Mouse (Mus musculus) stomach, postnatal 0 days (tissue): ENCODE data around the gene Lsm5. TPM values are rescaled to one million over a fixed set of nuclear protein-coding genes. Genes with fewer than 3 reads are reported as not detected.
A peak's percentile ranks its signal among the peaks of the same experiment; 100 is the strongest.

Experiments used
- ATAC-seq: fragments of 200-750 bp; cut with Nextera tagmentation; 2 replicates; pipeline ENCODE4 v1.8.0; 2017; ENCODE audit not compliant: low FRiP score, low TSS enrichment
- DNase-seq: peaks from one replicate; pipeline ENCODE4 v3.0.0-alpha.2; 2016; ENCODE audit warnings: low spot score
- H3K27ac ChIP-seq: fragments of 300-500 bp; sonication (generic); replicated peaks from 2 replicates; pipeline ENCODE4 v1.5.1; 2014; ENCODE audit warnings: mild to moderate bottlenecking, control low read depth
- H3K27me3 ChIP-seq: fragments of 300-500 bp; sonication (generic); 2 replicates; pipeline ENCODE4 v1.6.1; 2014; ENCODE audit warnings: low read length; ENCODE audit not compliant: control insufficient read depth, insufficient read depth
- H3K36me3 ChIP-seq: fragments of 300-500 bp; sonication (generic); 2 replicates; pipeline ENCODE4 v1.6.1; 2014; ENCODE audit warnings: low read length, mixed read lengths; ENCODE audit not compliant: control insufficient read depth, insufficient read depth
- H3K4me1 ChIP-seq: fragments of 300-500 bp; sonication (generic); replicated peaks from 2 replicates; pipeline ENCODE4 v1.6.1; 2014; ENCODE audit warnings: antibody characterized with exemption; ENCODE audit not compliant: control insufficient read depth, insufficient read depth
- H3K4me2 ChIP-seq: fragments of 300-500 bp; sonication (generic); replicated peaks from 2 replicates; pipeline ENCODE4 v1.6.1; 2014; ENCODE audit warnings: low read depth, mild to moderate bottlenecking, control low read depth, moderate library complexity
- H3K4me3 ChIP-seq: fragments of 300-500 bp; sonication (generic); 2 replicates; pipeline ENCODE4 v1.5.1; 2014; ENCODE audit warnings: low read depth, low read length, control low read depth
- H3K9ac ChIP-seq: fragments of 300-500 bp; sonication (generic); 2 replicates; pipeline ENCODE4 v1.6.1; 2014; ENCODE audit warnings: mild to moderate bottlenecking, low read length, control low read depth, mixed read lengths
- H3K9me3 ChIP-seq: fragments of 300-500 bp; sonication (generic); 2 replicates; pipeline ENCODE4 v1.6.1; 2016; ENCODE audit warnings: low read length; ENCODE audit not compliant: control insufficient read depth
- CTCF ChIP-seq: IDR thresholded peaks from 2 replicates; pipeline ENCODE4 v1.5.1; 2016; ENCODE audit warnings: antibody characterized with exemption, low read depth, mild to moderate bottlenecking, moderate library complexity
- EP300 ChIP-seq: optimal IDR thresholded peaks from 2 replicates; pipeline ENCODE3; 2016; ENCODE audit warnings: antibody characterized with exemption
- WGBS: fragments of 180-500 bp; shearing (Covaris S2); extraction: QIAGEN DNeasy Blood & Tissue Kit; methylation state at CpG from one replicate; pipeline ENCODE4 v1.1.7; 2014; 5-methylcytosine and 5-hydroxymethylcytosine counted together
- polyA plus RNA-seq: library from polyadenylated mRNA; unstranded; fragments of >200 nt; fragmentation: Nextera tagmentation; extraction: Ambion mirVana; gene quantifications from 2 replicates; pipeline ENCODE4 v1.2.1, GENCODE M21; 2015

The Lsm5 gene
- polyA plus RNA-seq, 1 experiment from 2014 or later = 116 TPM

DNA sequence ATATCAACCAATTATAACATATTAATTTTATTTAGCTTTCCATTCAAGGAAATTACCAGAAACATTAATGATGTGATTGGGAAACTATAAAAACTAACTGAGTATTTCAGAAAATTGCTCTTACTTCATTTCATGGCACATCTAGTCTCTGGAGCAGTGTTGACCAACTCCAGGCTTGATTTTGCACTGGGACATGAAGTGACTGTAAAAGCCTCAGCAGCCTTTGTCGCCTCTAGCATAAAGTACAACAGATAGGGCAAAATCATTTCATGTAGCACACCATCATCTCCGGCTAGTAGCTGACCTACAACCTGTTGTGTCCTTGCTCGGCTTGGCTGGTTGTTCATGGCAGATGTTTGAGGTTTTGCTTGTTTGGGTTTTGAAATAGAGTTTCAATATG, 40.1 kb downstream of the Lsm5 start:
- no peaks in the 10 kb centered on the region for H3K9me3 ChIP-seq
- TF ChIP-seq EP300 (no peak), CTCF (no peak)
- H3K36me3 ChIP-seq = no peaks in the 10 kb centered on the region
- no peak for DNase-seq
- H3K4me1 ChIP-seq = no peaks in the 10 kb centered on the region
- H3K4me2 ChIP-seq = no peak overlapping the region
- ATAC-seq = no peak
- H3K4me3 ChIP-seq = no peak overlapping the region
- H3K9ac ChIP-seq = no peak overlapping the region
- no peak overlapping the region for H3K27ac ChIP-seq
- WGBS = 78% methylated on average over 3 of the region's 3 CpGs
- H3K27me3 ChIP-seq = no peaks in the 10 kb centered on the region

DNA sequence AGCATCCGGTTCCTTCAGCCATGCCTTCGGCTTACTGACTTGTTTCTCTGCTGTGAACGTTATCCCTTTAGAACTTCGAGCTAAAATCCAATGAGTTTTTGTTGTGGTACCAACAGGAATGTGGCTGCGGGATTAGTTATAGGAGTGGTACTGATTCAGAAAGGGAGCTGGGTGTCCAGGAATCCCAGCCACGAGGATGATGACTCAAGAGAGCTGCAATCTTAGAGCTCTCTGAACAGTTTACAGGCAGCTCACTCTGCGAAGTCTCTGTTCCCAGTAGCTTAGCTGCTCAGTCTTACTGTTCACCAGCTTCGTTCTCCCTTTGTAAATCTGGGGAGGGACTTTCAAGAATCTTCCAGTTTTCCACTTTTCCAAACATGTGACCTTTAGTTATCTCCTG, 49.1 kb downstream of the Lsm5 start:
- Histone ChIP-seq H3K4me1 (no peaks in the 10 kb centered on the region), H3K4me2 (no peak overlapping the region), H3K27me3 (peaks cover 3% of the 10 kb centered on the region; the same call in 1 of the 2 replicates), H3K36me3 (no peaks in the 10 kb centered on the region), H3K9me3 (no peaks in the 10 kb centered on the region), H3K27ac (no peak overlapping the region), H3K4me3 (no peak overlapping the region), H3K9ac (no peak overlapping the region)
- ATAC-seq = no peak
- DNase-seq = no peak
- TF ChIP-seq CTCF = no peak
- no peak for TF ChIP-seq EP300
- WGBS = 76% methylated on average over 8 of the region's 8 CpGs

- Histone ChIP-seq H3K9ac (0 out of 2 replicates have a peak overlapping the region, but pooled peaks have one; percentile 27), H3K4me2 (peak overlapping the region; percentile 67), H3K36me3 (no peaks in the 10 kb centered on the region), H3K9me3 (no peaks in the 10 kb centered on the region), H3K4me3 (peak overlapping the region; percentile 37), H3K27ac (no peak overlapping the region), H3K4me1 (no peaks in the 10 kb centered on the region), H3K27me3 (peaks cover 3% of the 10 kb centered on the region; the same call in 1 of the 2 replicates)
- DNase-seq (peak; percentile 27), ATAC-seq (no peak)
- TF ChIP-seq CTCF (peak; percentile 51; the same call in 1 of the 2 replicates), EP300 (no peak)
- under 1% methylated on average over 35 of the region's 36 CpGs for WGBS
Measured at GRCm38 (mm10) chr6:56652121-56652592, 52.4 kb downstream of the Lsm5 start.

Other genes starting within 250 kb of the Lsm5 start
- gene Pde1c, start 135.6 kb downstream of the Lsm5 start, polyA plus RNA-seq = 1.8 and 2.4 TPM in 2 replicates
- gene Avl9, start 10.2 kb upstream of the Lsm5 start, polyA plus RNA-seq = 7.5 and 8.1 TPM in 2 replicates
- gene Kbtbd2, start 93.1 kb upstream of the Lsm5 start, polyA plus RNA-seq = 9.3 and 10.8 TPM in 2 replicates
- 80.5 and 85.8 TPM in 2 replicates for gene Fkbp9, start 127.3 kb upstream of the Lsm5 start, polyA plus RNA-seq
- 123 and 124 TPM in 2 replicates for gene Nt5c3, start 219.2 kb upstream of the Lsm5 start, polyA plus RNA-seq
- 0.12 and 0.29 TPM in 2 replicates for gene Vmn1r4, start 219.3 kb upstream of the Lsm5 start, polyA plus RNA-seq